Mouse (Mus musculus) bone marrow macrophage, adult 2 months (primary cell): ENCODE measurements at regions not wholly inside any gene's neighbourhood (a gene's known extent, or its start where the extent isn't known, plus 50 kb on each side); places are given as distances from the start of the nearest gene placed in this dataset.

Experiments
- H3K27ac ChIP-seq: 2 replicates; pipeline ENCODE4 v1.5.1; 2012; ENCODE audit warnings: low read depth, low read length; ENCODE audit not compliant: insufficient read depth
- H3K4me1 ChIP-seq: 2 replicates; pipeline ENCODE4 v1.6.1; 2012; ENCODE audit warnings: low read length; ENCODE audit not compliant: control insufficient read depth, insufficient read depth
- H3K4me3 ChIP-seq: 2 replicates; pipeline ENCODE4 v1.5.1; 2012; ENCODE audit warnings: mild to moderate bottlenecking, low read length, moderate library complexity; ENCODE audit not compliant: insufficient read depth
- CTCF ChIP-seq: IDR thresholded peaks from 2 replicates; pipeline ENCODE4 v1.5.1; 2012; ENCODE audit warnings: low read depth, mild to moderate bottlenecking, low read length, moderate library complexity
- POLR2A ChIP-seq: IDR thresholded peaks from 2 replicates; pipeline ENCODE4 v1.6.1; 2012; ENCODE audit warnings: mild to moderate bottlenecking, low read depth, low read length, borderline replicate concordance

- TF ChIP-seq POLR2A: no peak
- TF ChIP-seq CTCF: no peak
- Histone ChIP-seq H3K4me3 (no peak overlapping the region), H3K27ac (no peak overlapping the region), H3K4me1 (no peaks in the 10 kb centered on the region)
Observed at GRCm38 (mm10) chr5:75808551-75809332, 169.5 kb downstream of the Kdr start.

GRCm38 (mm10) chr5:75805011-75805410 is 173.2 kb downstream of the Kdr start:
- Histone ChIP-seq H3K4me3 (no peak overlapping the region), H3K27ac (no peak overlapping the region), H3K4me1 (no peaks in the 10 kb centered on the region)
- TF ChIP-seq CTCF: no peak
- TF ChIP-seq POLR2A: no peak

DNA sequence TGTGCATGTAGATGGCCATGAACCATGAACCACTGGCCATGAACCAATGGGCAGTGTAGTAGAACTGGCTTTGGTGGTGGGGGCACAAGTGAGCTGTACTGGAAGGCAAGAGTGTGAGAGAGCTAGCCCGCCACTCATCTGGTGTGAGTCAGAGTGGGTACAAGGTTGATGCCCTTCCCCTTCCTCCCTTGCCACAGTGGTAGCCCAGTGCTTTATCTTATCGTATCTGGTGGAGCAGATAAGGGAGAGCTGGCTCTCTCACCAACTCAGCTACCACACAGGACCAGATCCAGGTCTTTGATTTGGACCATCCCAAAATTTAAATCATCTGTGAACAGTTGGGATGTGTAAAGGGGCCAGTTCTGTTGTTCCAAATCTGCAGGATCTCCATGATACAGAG is 173.9 kb downstream of the Kdr start:
- no peak for TF ChIP-seq POLR2A
- no peak for TF ChIP-seq CTCF
- H3K4me3 ChIP-seq: no peak overlapping the region
- no peaks in the 10 kb centered on the region for H3K4me1 ChIP-seq

GRCm38 (mm10) chr5:75803012-75803411 is 175.2 kb downstream of the Kdr start:
- Histone ChIP-seq H3K4me3 (no peak overlapping the region), H3K27ac (no peak overlapping the region), H3K4me1 (no peaks in the 10 kb centered on the region)
- TF ChIP-seq POLR2A (no peak), CTCF (no peak)

More for the DNA sequence above, 173.9 kb downstream of the Kdr start:
- H3K27ac ChIP-seq: no peak overlapping the region

GRCm38 (mm10) chr5:75800040-75800989 is 177.9 kb downstream of the Kdr start:
- TF ChIP-seq POLR2A (no peak), CTCF (no peak)

GRCm38 (mm10) chr5:75799627-75800026 is 178.6 kb downstream of the Kdr start:
- no peak overlapping the region for H3K27ac ChIP-seq
- TF ChIP-seq CTCF (no peak), POLR2A (no peak)

More at GRCm38 (mm10) chr5:75800040-75800989, 177.9 kb downstream of the Kdr start:
- Histone ChIP-seq H3K4me3 (no peak overlapping the region), H3K4me1 (no peaks in the 10 kb centered on the region), H3K27ac (no peak overlapping the region)

GRCm38 (mm10) chr5:75793184-75793583 is 185.1 kb downstream of the Kdr start:
- Histone ChIP-seq H3K4me3 (no peak overlapping the region), H3K27ac (no peak overlapping the region), H3K4me1 (no peaks in the 10 kb centered on the region)
- no peak for TF ChIP-seq POLR2A
- TF ChIP-seq CTCF: no peak

More at GRCm38 (mm10) chr5:75799627-75800026, 178.6 kb downstream of the Kdr start:
- no peak overlapping the region for H3K4me3 ChIP-seq
- H3K4me1 ChIP-seq: no peaks in the 10 kb centered on the region

- TF ChIP-seq CTCF: no peak
- no peak for TF ChIP-seq POLR2A
Observed at GRCm38 (mm10) chr5:75791738-75792137, 186.5 kb downstream of the Kdr start.

DNA sequence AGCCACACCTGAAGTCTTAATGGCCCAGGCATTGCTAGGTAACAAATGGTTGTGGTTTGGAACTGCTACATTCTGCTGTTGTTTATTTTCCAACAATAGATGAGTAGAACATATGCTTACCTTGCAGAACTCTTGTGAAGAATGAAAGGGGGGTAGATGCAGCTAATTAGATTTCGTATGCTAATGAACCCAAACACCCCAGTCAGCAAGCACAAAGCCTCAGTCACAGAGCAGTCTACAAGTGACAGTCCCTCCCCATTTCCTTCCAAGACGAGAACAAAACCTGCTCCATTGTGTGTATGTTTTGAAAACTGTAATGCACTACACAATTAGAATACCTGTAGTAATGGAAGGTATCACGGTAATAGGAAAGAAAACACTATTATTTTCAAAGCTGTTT is 190.2 kb downstream of the Kdr start:
- no peaks in the 10 kb centered on the region for H3K4me1 ChIP-seq
- no peak overlapping the region for H3K27ac ChIP-seq
- TF ChIP-seq POLR2A (no peak), CTCF (no peak)
- no peak overlapping the region for H3K4me3 ChIP-seq

More at GRCm38 (mm10) chr5:75791738-75792137, 186.5 kb downstream of the Kdr start:
- Histone ChIP-seq H3K4me1 (no peaks in the 10 kb centered on the region), H3K27ac (no peak overlapping the region), H3K4me3 (no peak overlapping the region)
